In genomic region chr7:25788220-25789128, GRCm38 (mm10) we compare ENCODE assay signal across 8 mouse cellular contexts. TPM values are rescaled to one million over a fixed set of nuclear protein-coding genes. Genes with fewer than 3 reads are reported as not detected.
DNase-seq lines count a peak whose midpoint lies in the region; ATAC-seq lines count a peak whose summit lies in the region.

TSS of gene Axl (minus strand) at chr7:25788705.

- WGBS in lung, embryonic 15.5 days = under 1% methylated on average over 29 of the region's 30 CpGs

- peak within 1 kb of the TSS; percentile 87 for H3K4me2 ChIP-seq in lung, embryonic 15.5 days

- no peaks in the 10 kb centered on the region for H3K27me3 ChIP-seq in lung, embryonic 15.5 days

- peak within 1 kb of the TSS; percentile 60 for H3K9ac ChIP-seq in lung, embryonic 15.5 days

- ATAC-seq in hematopoietic stem cell, adult 5-6 weeks (replicated peaks in 1 of 2; ENCODE audit: insufficient read depth in 1 of 2, low FRiP score in 2 of 2, low TSS enrichment in 1 of 2, low read depth in 1 of 2, poor library complexity in 2 of 2, severe bottlenecking in 2 of 2) = peak; percentile 4 to 30; a peak in 3 of 4 replicates
- peak; percentile 90 for ATAC-seq in lung, embryonic 15.5 days (ENCODE audit: borderline replicate concordance, extremely low read depth, low FRiP score, low TSS enrichment)

- no peaks in the 10 kb centered on the region for H3K9me3 ChIP-seq in lung, embryonic 15.5 days

- peak within 1 kb of the TSS; percentile 55 for H3K27ac ChIP-seq in lung, embryonic 15.5 days

- peaks cover 31% of the 10 kb centered on the region for H3K4me1 ChIP-seq in lung, embryonic 15.5 days

- peak; percentile 67 for DNase-seq in adipocyte (ENCODE audit: low spot score)
- DNase-seq in cerebellum, postnatal 14 days = peak; percentile 35 to 46
- peak in 1 of 2 experiments; percentile 41 for DNase-seq in frontal cortex, adult 2 months (ENCODE audit: extremely low spot score in 1 of 2, low spot score in 1 of 2)
- peak; percentile 42 to 64 for DNase-seq in layer of hippocampus, adult 8-10 months (ENCODE audit: low spot score in 2 of 2)
- DNase-seq in ovary, postnatal 14 days (ENCODE audit: low spot score) = peak; percentile 65
- DNase-seq in c-Kit-positive CD71-positive TER-119-positive erythroid progenitor cells, embryonic 14.5 days (ENCODE audit: low spot score) = no peak

- H3K4me3 ChIP-seq in lung, embryonic 15.5 days = peak within 1 kb of the TSS; percentile 59

- H3K36me3 ChIP-seq in lung, embryonic 15.5 days = no peaks in the 10 kb centered on the region

RNA-seq across cellular contexts. Expression of gene Axl, which starts in this region (rescaled TPM):
- polyA plus RNA-seq in frontal cortex, adult 2 months (2012; rRNA removed) = 32.3 and 34.9 TPM in 2 replicates
- 6.2 and 16.9 TPM in 2 replicates for total RNA-seq in hematopoietic stem cell, adult 5-6 weeks (2017)
- total RNA-seq in layer of hippocampus, adult 8-10 months (2022) = 10 to 100 TPM; 40.7 to 75.5 (median 58.6) TPM
- 53.7 and 56.5 TPM in 2 replicates for polyA plus RNA-seq in lung, embryonic 15.5 days (2015; fragmentation: Nextera tagmentation; extraction: Ambion mirVana)
